Mouse (Mus musculus) telencephalon, adult 2 months (tissue): ENCODE measurements at regions not wholly inside any gene's neighbourhood (a gene's known extent, or its start where the extent isn't known, plus 50 kb on each side); places are given as distances from the start of the nearest gene placed in this dataset.

Experiments used
- DNase-seq: peaks from one replicate; pipeline ENCODE4 v3.0.0-alpha.2; 2011; ENCODE audit warnings: low read depth, low spot score

DNA sequence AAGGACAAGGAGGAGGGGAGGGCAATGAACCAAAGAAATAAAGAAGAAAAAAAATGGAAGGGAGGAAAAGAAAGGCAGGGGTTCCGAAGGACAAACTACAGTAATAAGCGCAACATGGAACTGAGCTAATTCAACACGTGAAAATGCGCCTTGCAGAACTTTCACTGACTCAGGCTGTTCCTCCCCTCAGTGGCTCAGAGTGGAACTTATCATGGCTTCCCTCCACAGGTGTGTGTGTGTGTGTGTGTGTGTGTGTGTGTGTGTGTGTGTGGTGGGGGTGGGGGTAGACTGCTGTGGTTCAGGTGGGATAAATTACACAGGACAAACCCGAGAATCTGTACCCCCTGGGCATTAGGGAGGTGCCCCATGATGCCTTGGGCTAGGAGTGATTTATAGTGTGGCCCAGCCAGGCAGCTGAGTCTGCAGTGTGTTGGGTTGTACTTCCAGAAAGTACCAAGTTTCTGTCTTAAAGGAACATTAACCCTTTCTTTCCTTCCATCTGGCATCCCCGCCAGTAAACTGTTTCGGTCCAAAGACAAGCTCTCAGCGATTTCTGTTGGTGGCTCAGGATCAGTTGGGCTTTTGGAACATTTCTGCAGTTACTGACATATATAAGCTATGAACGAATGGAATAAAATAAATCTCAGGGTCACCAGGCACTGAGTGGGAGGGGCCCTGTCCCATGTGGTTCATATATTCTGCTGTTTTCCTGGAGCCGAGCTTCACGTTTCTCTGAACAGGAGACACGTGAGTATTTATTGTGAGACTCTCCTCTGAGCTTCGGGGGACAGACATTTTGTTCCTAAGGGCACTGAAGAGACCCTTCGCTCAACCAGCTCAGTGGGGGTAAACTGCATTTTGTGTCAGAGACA is 71.1 kb upstream of the Lnx1 start:
- DNase-seq, result no peak

DNA sequence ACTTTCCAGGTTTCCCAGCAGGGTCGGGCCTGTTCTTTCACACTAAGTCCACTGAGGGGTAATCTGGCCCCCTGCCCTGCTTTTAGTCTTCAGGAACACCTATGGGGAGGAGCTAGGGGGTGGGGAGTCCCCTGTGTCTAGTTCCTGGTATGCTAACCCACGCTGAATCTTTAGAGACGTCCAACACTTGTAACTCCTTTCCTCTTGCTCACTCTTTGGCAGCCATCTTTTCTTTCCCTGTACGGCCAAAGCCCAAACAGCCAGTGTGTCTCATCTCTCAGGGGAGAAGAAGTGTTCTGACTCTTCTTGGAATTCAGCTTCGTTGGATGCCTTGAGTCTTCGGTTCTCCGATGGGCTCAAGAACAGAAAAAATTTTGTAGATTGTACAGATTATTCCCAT is 68.4 kb upstream of the Lnx1 start:
- no peak for DNase-seq

DNA sequence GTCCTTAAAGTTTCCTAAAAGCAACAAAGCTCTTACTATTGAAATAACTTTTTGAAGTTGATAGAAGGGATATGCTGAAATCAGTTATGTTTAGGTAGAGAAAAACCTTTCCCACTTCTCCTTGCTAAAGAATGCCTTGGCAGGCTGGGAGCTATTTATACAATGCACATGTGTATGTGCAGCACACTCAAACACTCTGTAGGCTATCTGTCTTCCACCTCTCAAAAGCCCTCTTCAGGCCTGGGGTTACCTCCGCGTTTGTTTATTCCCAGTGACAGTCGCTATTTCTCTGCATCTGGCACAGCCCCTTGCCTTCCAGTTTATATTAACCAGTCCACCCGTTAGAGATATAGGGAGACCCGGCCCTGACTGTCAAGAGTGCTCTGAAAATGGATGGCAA is 66.3 kb upstream of the Lnx1 start:
- no peak for DNase-seq

- DNase-seq, result no peak
Observed at GRCm38 (mm10) chr5:74767993-74768392, 65.3 kb upstream of the Lnx1 start.

- no peak for DNase-seq
Observed at GRCm38 (mm10) chr5:74766211-74766610, 63.5 kb upstream of the Lnx1 start.

DNA sequence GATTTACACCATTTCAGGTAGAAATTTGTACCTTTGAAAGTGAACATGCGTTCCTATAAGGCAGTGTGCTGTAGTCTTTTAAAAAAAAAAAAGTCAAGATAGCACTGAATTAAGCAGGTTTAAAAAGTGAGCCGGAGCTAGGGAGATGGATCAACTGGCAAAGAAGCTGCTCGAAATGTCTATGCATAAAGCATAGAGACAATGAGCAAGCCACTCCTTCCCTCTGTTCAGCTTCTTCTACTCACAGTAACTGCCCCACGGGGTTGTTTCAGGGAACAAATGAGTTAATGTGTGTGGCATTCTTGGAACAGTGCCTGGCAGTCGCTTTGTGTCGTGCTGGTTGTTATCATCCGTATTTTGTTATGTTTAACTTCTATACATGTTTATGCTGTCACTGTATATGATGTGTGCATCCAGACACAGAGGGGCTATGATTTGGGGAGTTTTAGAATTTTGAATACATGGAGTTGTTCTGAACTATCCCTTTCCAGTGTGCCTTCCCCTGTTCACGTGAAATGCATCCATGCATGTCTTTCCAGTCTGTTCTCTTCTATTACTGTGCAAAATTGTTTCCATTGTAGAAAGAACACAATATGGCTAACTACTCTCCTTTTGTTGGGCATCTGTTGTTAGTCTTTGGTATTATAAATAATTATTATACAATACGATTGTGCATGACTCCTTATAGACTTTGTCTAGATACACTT is 62.5 kb upstream of the Lnx1 start:
- DNase-seq, result no peak

DNA sequence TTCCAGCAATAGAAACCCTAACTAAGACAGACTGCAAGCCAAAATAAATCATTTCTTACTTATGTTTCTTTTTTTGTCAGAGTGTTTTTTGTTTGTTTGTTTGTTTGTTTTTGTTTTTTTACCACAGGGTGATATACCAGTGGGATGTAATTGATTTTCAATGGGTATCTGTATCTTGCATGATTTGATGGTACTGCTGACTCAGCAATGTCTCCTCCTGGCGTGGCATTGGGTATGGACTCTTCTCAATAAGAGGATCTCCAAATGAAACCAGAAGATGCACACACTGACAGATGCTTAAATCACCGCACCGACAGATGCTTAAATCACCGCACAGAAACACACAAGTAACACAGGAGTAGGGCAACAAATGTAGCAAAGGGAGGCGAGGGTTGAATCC is 54.8 kb upstream of the Lnx1 start:
- no peak for DNase-seq

- DNase-seq, result no peak
Observed at GRCm38 (mm10) chr5:74752961-74753360, 50.2 kb upstream of the Lnx1 start.
